Comparison of ENCODE assay signal across 8 mouse cellular contexts in genomic region chr16:8831241-8831640, GRCm38 (mm10). TPM values are rescaled to one million over a fixed set of nuclear protein-coding genes. Genes with fewer than 3 reads are reported as not detected.
DNase-seq lines count a peak whose midpoint lies in the region; ATAC-seq and TF ChIP-seq lines count a peak whose summit lies in the region.

No protein-coding gene starts in this region.

- H3K9ac ChIP-seq in stomach, postnatal 0 days (ENCODE audit: low read length), result peak overlapping the region; percentile 100

- H3K9me3 ChIP-seq in stomach, postnatal 0 days (ENCODE audit: control insufficient read depth, low read length), result no peaks in the 10 kb centered on the region

- peaks cover 6% of the 10 kb centered on the region for H3K4me1 ChIP-seq in stomach, postnatal 0 days (replicated peaks; ENCODE audit: control insufficient read depth, insufficient read depth)

- WGBS in macrophage (ENCODE audit: missing documents), result 18% methylated on average over 12 of the region's 12 CpGs
- WGBS in stomach, postnatal 0 days, result under 1% methylated on average over 12 of the region's 12 CpGs

- TF ChIP-seq EP300 in stomach, postnatal 0 days (optimal IDR thresholded peaks at IDR 0.05), result no peak

- H3K4me3 ChIP-seq in macrophage (ENCODE audit: inconsistent target), result peak overlapping the region; percentile 71
- peak overlapping the region; percentile 100 for H3K4me3 ChIP-seq in stomach, postnatal 0 days (ENCODE audit: low read depth, low read length)

- ATAC-seq in stomach, postnatal 0 days (ENCODE audit: low FRiP score, low TSS enrichment), result no peak
- no peak for ATAC-seq in activated CD4-positive, CD25-positive, alpha-beta regulatory T cell, adult 4 months

- H3K4me2 ChIP-seq in stomach, postnatal 0 days (replicated peaks; ENCODE audit: low read depth), result peak overlapping the region; percentile 80

- H3K79me2 ChIP-seq in macrophage (ENCODE audit: inconsistent target), result peaks cover 57% of the 10 kb centered on the region

- intact Hi-C loops in heart, postnatal 25 days (cut with DNase I), result no loop called here

- no peaks in the 10 kb centered on the region for H3K27me3 ChIP-seq in stomach, postnatal 0 days (ENCODE audit: control insufficient read depth, insufficient read depth, low read length)

- no peak for TF ChIP-seq CTCF in stomach, postnatal 0 days (IDR thresholded peaks at IDR 0.05; ENCODE audit: low read depth)

- no peak overlapping the region for H3K27ac ChIP-seq in macrophage
- H3K27ac ChIP-seq in stomach, postnatal 0 days (replicated peaks), result peak overlapping the region; percentile 99

- peak; percentile 94 for DNase-seq in heart, adult 11 months
- no peak for DNase-seq in heart, postnatal 25 days (ENCODE audit: low spot score)
- DNase-seq in cerebellum, adult 9-10 months, result peak; percentile 61
- peak; percentile 55 to 62 for DNase-seq in heart, adult 18-20 months
- peak; percentile 63 for DNase-seq in kidney, adult 9 months
- no peak for DNase-seq in stomach, postnatal 0 days (ENCODE audit: low spot score)

- H3K36me3 ChIP-seq in macrophage (ENCODE audit: inconsistent target), result peaks cover 26% of the 10 kb centered on the region
- peaks cover 4% of the 10 kb centered on the region; the same call in 1 of the 2 replicates for H3K36me3 ChIP-seq in stomach, postnatal 0 days (ENCODE audit: control insufficient read depth, insufficient read depth, low read length)

RNA-seq across cellular contexts. Expression of gene 1810013L24Rik, which starts 1.3 kb away (rescaled TPM):
- total RNA-seq in heart, postnatal 25 days (2021), result 100 to 1,000 TPM in 1 of 2 experiments, 10 to 100 TPM in 1; 97.2 to 125 TPM
- 100 to 1,000 TPM; 113 to 118 TPM for total RNA-seq in heart, adult 18-20 months (2021)
- total RNA-seq in macrophage (2018; cell fraction: chromatin; rRNA removed), result 100 to 1,000 TPM; 237 to 491 (median 336) TPM
- total RNA-seq in macrophage (2018; cell fraction: cytosol; rRNA removed), result 100 to 1,000 TPM in 3 of 26 experiments, 10 to 100 TPM in 23; 54.7 to 123 (median 70.9) TPM
- 100 to 1,000 TPM; 145 to 313 (median 236) TPM for total RNA-seq in macrophage (2018; cell fraction: nucleus; rRNA removed)
- polyA plus RNA-seq in macrophage (2018), result 33.2 to 46.9 TPM (median 39.9 TPM) in 3 replicates
- polyA plus RNA-seq in stomach, postnatal 0 days (2015; fragmentation: Nextera tagmentation; extraction: Ambion mirVana), result 15.6 and 16.3 TPM in 2 replicates
- polyA plus RNA-seq in activated CD4-positive, CD25-positive, alpha-beta regulatory T cell, adult 4 months (2017; shearing (Covaris generic)), result 10 to 100 TPM; 17.5 to 21.1 TPM

RNA-seq across cellular contexts. Expression of gene Usp7, which starts 39.1 kb away (rescaled TPM):
- total RNA-seq in heart, postnatal 25 days (2021), result 10 to 100 TPM; 44.2 to 52.5 TPM
- total RNA-seq in heart, adult 18-20 months (2021), result 10 to 100 TPM; 41.3 to 49.2 TPM
- 100 to 1,000 TPM; 242 to 371 (median 322) TPM for total RNA-seq in macrophage (2018; cell fraction: chromatin; rRNA removed)
- total RNA-seq in macrophage (2018; cell fraction: cytosol; rRNA removed), result 10 to 100 TPM; 48.1 to 71.6 (median 62.1) TPM
- 100 to 1,000 TPM; 117 to 266 (median 159) TPM for total RNA-seq in macrophage (2018; cell fraction: nucleus; rRNA removed)
- 46.1 to 73.0 TPM (median 65.1 TPM) in 3 replicates for polyA plus RNA-seq in macrophage (2018)
- polyA plus RNA-seq in stomach, postnatal 0 days (2015; fragmentation: Nextera tagmentation; extraction: Ambion mirVana), result 15.7 and 18.1 TPM in 2 replicates
- 10 to 100 TPM; 35.0 to 48.0 TPM for polyA plus RNA-seq in activated CD4-positive, CD25-positive, alpha-beta regulatory T cell, adult 4 months (2017; shearing (Covaris generic))

Comparison
In these comparisons a context has a peak if more than half of its experiments do, and no peak if none do; other contexts are left out.
1. DNase-seq: peak in heart, adult 11 months (single experiment), cerebellum, adult 9-10 months (single experiment), heart, adult 18-20 months (2 of 2) and kidney, adult 9 months (single experiment); none in heart, postnatal 25 days (single experiment) and stomach, postnatal 0 days (single experiment).